Mouse (Mus musculus) MEL (cell line): ENCODE results near the gene Asap3. TPM values are rescaled to one million over a fixed set of nuclear protein-coding genes. Genes with fewer than 3 reads are reported as not detected.

Experiments used
- DNase-seq: peaks from one replicate; pipeline ENCODE4 v3.0.0; 2011; ENCODE audit warnings: low read depth, low spot score
- H3K27ac ChIP-seq: 2 replicates; pipeline ENCODE4 v1.5.1; 2012; ENCODE audit warnings: low read depth, mild to moderate bottlenecking, control low read depth, low read length, moderate library complexity; ENCODE audit not compliant: control insufficient read depth
- H3K27me3 ChIP-seq, 2 experiments: fragments of 150-350 bp in 1 of 2; sonication (generic) in 1 of 2; 2 replicates each; pipeline ENCODE4 v1.6.1; 2012; ENCODE audit warnings: low read length in 2 of 2, mild to moderate bottlenecking in 2 of 2, improper control_type of control experiment in 1 of 2, moderate library complexity in 1 of 2; ENCODE audit not compliant: insufficient read depth in 2 of 2, control insufficient read depth in 1 of 2
- H3K36me3 ChIP-seq, 2 experiments: 2 replicates each; pipeline ENCODE4 v1.6.1; 2012 to 2014; ENCODE audit warnings: low read length in 2 of 2, improper control_type of control experiment in 1 of 2, inconsistent platforms in 1 of 2, mild to moderate bottlenecking in 1 of 2; ENCODE audit not compliant: insufficient read depth in 2 of 2, control insufficient read depth in 1 of 2
- H3K4me1 ChIP-seq, 2 experiments: fragments of 150-350 bp in 1 of 2; sonication (generic) in 1 of 2; 2 replicates each; pipeline ENCODE4 v1.6.1; 2012; ENCODE audit warnings: low read length in 2 of 2, improper control_type of control experiment in 1 of 2, mild to moderate bottlenecking in 1 of 2; ENCODE audit not compliant: insufficient read depth in 2 of 2, control insufficient read depth in 1 of 2
- H3K4me3 ChIP-seq, 2 experiments: fragments of 150-350 bp in 1 of 2; sonication (generic) in 1 of 2; 2 replicates each; pipeline ENCODE4 v1.5.1; 2012; ENCODE audit warnings: low read depth in 2 of 2, low read length in 2 of 2, mild to moderate bottlenecking in 2 of 2, moderate library complexity in 2 of 2, control low read depth in 1 of 2, improper control_type of control experiment in 1 of 2; ENCODE audit not compliant: control insufficient read depth in 1 of 2, insufficient read depth in 1 of 2
- H3K79me2 ChIP-seq: 2 replicates; pipeline ENCODE4 v1.6.1; 2012; ENCODE audit warnings: mild to moderate bottlenecking, low read length, moderate library complexity; ENCODE audit not compliant: control insufficient read depth, poor library complexity, insufficient read depth
- H3K9ac ChIP-seq: 2 replicates; pipeline ENCODE4 v1.6.1; 2012; ENCODE audit warnings: low read depth, mild to moderate bottlenecking, control low read depth, low read length, moderate library complexity; ENCODE audit not compliant: control insufficient read depth, poor library complexity, severe bottlenecking
- H3K9me3 ChIP-seq: fragments of 150-350 bp; sonication (generic); replicated peaks from 2 replicates; pipeline ENCODE4 v1.6.1; 2012; ENCODE audit warnings: mild to moderate bottlenecking, low read length, improper control_type of control experiment, moderate library complexity; ENCODE audit not compliant: insufficient read depth
- BHLHE40 ChIP-seq: IDR thresholded peaks from 2 replicates; pipeline ENCODE4 v1.6.1; 2012; ENCODE audit warnings: low read depth, mild to moderate bottlenecking, inconsistent platforms, low read length, improper control_type of control experiment, borderline replicate concordance
- CHD1 ChIP-seq: IDR thresholded peaks from 2 replicates; pipeline ENCODE4 v1.6.1; 2012; ENCODE audit warnings: low read depth, mild to moderate bottlenecking, inconsistent platforms, low read length, improper control_type of control experiment
- CHD2 ChIP-seq: IDR thresholded peaks from 2 replicates; pipeline ENCODE4 v1.6.1; 2011; ENCODE audit warnings: low read length, improper control_type of control experiment
- CTCF ChIP-seq, 3 experiments: IDR thresholded peaks in 2 of 3; conservative IDR thresholded peaks in 1 of 3; 2 replicates each; pipeline ENCODE4 v1.5.1; 2011 to 2012; ENCODE audit warnings: low read length in 3 of 3, low read depth in 2 of 3, mild to moderate bottlenecking in 2 of 3, improper control_type of control experiment in 1 of 3, inconsistent platforms in 1 of 3, mixed read lengths in 1 of 3, moderate library complexity in 1 of 3; ENCODE audit not compliant: control insufficient read depth in 1 of 3, insufficient read depth in 1 of 3, poor library complexity in 1 of 3, severe bottlenecking in 1 of 3
- ELF1 ChIP-seq: IDR thresholded peaks from 2 replicates; pipeline ENCODE4 v1.6.1; 2014; ENCODE audit warnings: low read depth, mild to moderate bottlenecking, inconsistent platforms, low read length, improper control_type of control experiment, moderate library complexity
- EP300 ChIP-seq, 2 experiments: IDR thresholded peaks; 2 replicates each; pipeline ENCODE4 v1.6.1; 2011; ENCODE audit warnings: improper control_type of control experiment in 2 of 2, low read length in 2 of 2, low read depth in 1 of 2, mild to moderate bottlenecking in 1 of 2
- ETS1 ChIP-seq: IDR thresholded peaks from 2 replicates; pipeline ENCODE4 v1.6.1; 2012; ENCODE audit warnings: low read depth, mild to moderate bottlenecking, inconsistent platforms, low read length, improper control_type of control experiment, moderate library complexity
- GABPA ChIP-seq: IDR thresholded peaks from 2 replicates; pipeline ENCODE4 v1.6.1; 2012; ENCODE audit warnings: low read depth, mild to moderate bottlenecking, inconsistent platforms, low read length, improper control_type of control experiment, moderate library complexity
- GATA1 ChIP-seq: IDR thresholded peaks from 2 replicates; pipeline ENCODE4 v1.6.1; 2011; ENCODE audit warnings: low read depth, low read length, improper control_type of control experiment
- HCFC1 ChIP-seq: IDR thresholded peaks from 2 replicates; pipeline ENCODE4 v1.6.1; 2012; ENCODE audit warnings: low read depth, mild to moderate bottlenecking, inconsistent platforms, low read length, improper control_type of control experiment, moderate library complexity
- JUND ChIP-seq: IDR thresholded peaks from 2 replicates; pipeline ENCODE4 v1.6.1; 2011; ENCODE audit warnings: low read depth, mild to moderate bottlenecking, improper control_type of control experiment, low read length
- KAT2A ChIP-seq: conservative IDR thresholded peaks from 2 replicates; pipeline ENCODE4 v1.6.1; 2012; ENCODE audit warnings: low read depth, low read length, improper control_type of control experiment, inconsistent platforms
- MAFK ChIP-seq: IDR thresholded peaks from 2 replicates; pipeline ENCODE4 v1.6.1; 2011; ENCODE audit warnings: low read depth, mild to moderate bottlenecking, low read length, improper control_type of control experiment, borderline replicate concordance
- MAX ChIP-seq: IDR thresholded peaks from 2 replicates; pipeline ENCODE4 v1.6.1; 2011; ENCODE audit warnings: low read length, improper control_type of control experiment
- MAZ ChIP-seq: IDR thresholded peaks from 2 replicates; pipeline ENCODE4 v1.6.1; 2012; ENCODE audit warnings: low read depth, mild to moderate bottlenecking, inconsistent platforms, low read length, improper control_type of control experiment
- MEF2A ChIP-seq: IDR thresholded peaks from 2 replicates; pipeline ENCODE4 v1.6.1; 2014; ENCODE audit warnings: low read depth, mild to moderate bottlenecking, inconsistent platforms, low read length, improper control_type of control experiment; ENCODE audit not compliant: poor library complexity, insufficient replicate concordance, severe bottlenecking; ENCODE audit errors: extremely low read depth
- MYB ChIP-seq: IDR thresholded peaks from 2 replicates; pipeline ENCODE4 v1.6.1; 2011; ENCODE audit warnings: mild to moderate bottlenecking, low read depth, low read length, improper control_type of control experiment
- MYC ChIP-seq: IDR thresholded peaks from 2 replicates; pipeline ENCODE4 v1.6.1; 2011; ENCODE audit warnings: low read depth, mild to moderate bottlenecking, low read length, improper control_type of control experiment, moderate library complexity
- NELFE ChIP-seq: IDR thresholded peaks from 2 replicates; pipeline ENCODE4 v1.6.1; 2011; ENCODE audit warnings: low read depth, low read length, improper control_type of control experiment
- NRF1 ChIP-seq: IDR thresholded peaks from 2 replicates; pipeline ENCODE4 v1.6.1; 2014; ENCODE audit warnings: low read depth, mild to moderate bottlenecking, inconsistent platforms, low read length, improper control_type of control experiment, moderate library complexity; ENCODE audit not compliant: poor library complexity, insufficient read depth, severe bottlenecking
- POLR2A ChIP-seq, 2 experiments: IDR thresholded peaks; 2 replicates each; pipeline ENCODE4 v1.6.1; 2011 to 2012; ENCODE audit warnings: low read length in 2 of 2, mild to moderate bottlenecking in 2 of 2, control low read depth in 1 of 2, improper control_type of control experiment in 1 of 2, low read depth in 1 of 2, moderate library complexity in 1 of 2; ENCODE audit not compliant: control insufficient read depth in 1 of 2, insufficient read depth in 1 of 2, poor library complexity in 1 of 2
- POLR2AphosphoS2 ChIP-seq: IDR thresholded peaks from 2 replicates; pipeline ENCODE4 v1.6.1; 2011; ENCODE audit warnings: low read length, improper control_type of control experiment
- POLR2AphosphoS5 ChIP-seq: IDR thresholded peaks from 2 replicates; pipeline ENCODE4 v1.6.1; 2012; ENCODE audit warnings: low read depth, borderline replicate concordance, mild to moderate bottlenecking, inconsistent platforms, low read length, moderate library complexity, mixed read lengths
- RAD21 ChIP-seq: IDR thresholded peaks from 2 replicates; pipeline ENCODE4 v1.6.1; 2011; ENCODE audit warnings: mild to moderate bottlenecking, low read depth, low read length, improper control_type of control experiment
- RCOR1 ChIP-seq: IDR thresholded peaks from 2 replicates; pipeline ENCODE4 v1.6.1; 2012; ENCODE audit warnings: low read depth, mild to moderate bottlenecking, inconsistent platforms, low read length, improper control_type of control experiment
- SIN3A ChIP-seq: IDR thresholded peaks from 2 replicates; pipeline ENCODE4 v1.6.1; 2012; ENCODE audit warnings: low read length, improper control_type of control experiment, inconsistent platforms
- SMC3 ChIP-seq: IDR thresholded peaks from 2 replicates; pipeline ENCODE4 v1.6.1; 2011; ENCODE audit warnings: low read depth, low read length, improper control_type of control experiment
- TAL1 ChIP-seq: IDR thresholded peaks from 2 replicates; pipeline ENCODE4 v1.6.1; 2012; ENCODE audit warnings: mild to moderate bottlenecking, inconsistent platforms, low read length, moderate library complexity, mixed read lengths
- TBP ChIP-seq: IDR thresholded peaks from 2 replicates; pipeline ENCODE4 v1.8.0; 2011; ENCODE audit warnings: low read depth, low read length, improper control_type of control experiment
- TCF12 ChIP-seq: IDR thresholded peaks from 2 replicates; pipeline ENCODE4 v1.6.1; 2014; ENCODE audit warnings: low read depth, mild to moderate bottlenecking, inconsistent platforms, low read length, improper control_type of control experiment, moderate library complexity
- UBTF ChIP-seq: IDR thresholded peaks from 2 replicates; pipeline ENCODE4 v1.6.1; 2012; ENCODE audit warnings: low read depth, mild to moderate bottlenecking, inconsistent platforms, low read length, improper control_type of control experiment, moderate library complexity, borderline replicate concordance; ENCODE audit not compliant: insufficient read depth
- USF1 ChIP-seq: IDR thresholded peaks from 2 replicates; pipeline ENCODE4 v1.6.1; 2014; ENCODE audit warnings: low read depth, mild to moderate bottlenecking, inconsistent platforms, low read length, improper control_type of control experiment, moderate library complexity
- USF2 ChIP-seq, 2 experiments: IDR thresholded peaks; 2 replicates each; pipeline ENCODE4 v1.6.1; 2011 to 2012; ENCODE audit warnings: improper control_type of control experiment in 2 of 2, low read length in 2 of 2, borderline replicate concordance in 1 of 2, inconsistent platforms in 1 of 2, low read depth in 1 of 2, mild to moderate bottlenecking in 1 of 2; ENCODE audit not compliant: insufficient read depth in 1 of 2
- ZC3H11A ChIP-seq: IDR thresholded peaks from 2 replicates; pipeline ENCODE4 v1.6.1; 2012; ENCODE audit warnings: low read depth, mild to moderate bottlenecking, inconsistent platforms, low read length, improper control_type of control experiment
- ZKSCAN1 ChIP-seq: IDR thresholded peaks from 2 replicates; pipeline ENCODE4 v1.6.1; 2012; ENCODE audit warnings: low read depth, mild to moderate bottlenecking, inconsistent platforms, low read length, improper control_type of control experiment, moderate library complexity
- ZMIZ1 ChIP-seq: IDR thresholded peaks from 2 replicates; pipeline ENCODE4 v1.6.1; 2012; ENCODE audit warnings: low read depth, mild to moderate bottlenecking, inconsistent platforms, low read length, improper control_type of control experiment, moderate library complexity
- ZNF384 ChIP-seq: IDR thresholded peaks from 2 replicates; pipeline ENCODE4 v1.6.1; 2012; ENCODE audit warnings: low read depth, mild to moderate bottlenecking, inconsistent platforms, low read length, improper control_type of control experiment
- polyA plus RNA-seq, 2 experiments: library from polyadenylated mRNA; stranded (reverse) in 1 of 2; unstranded in 1 of 2; fragments of >175 nt in 1 of 2; fragments of >200 nt in 1 of 2; gene quantifications; 2 replicates each; pipeline versions ENCODE4 v1.2.1 to v1.2.4; 2012; ENCODE audit warnings: low replicate concordance in 2 of 2, low read depth in 1 of 2; ENCODE audit not compliant: insufficient read length in 2 of 2, insufficient read depth in 1 of 2, missing spikeins in 1 of 2
- total RNA-seq: library from RNA; depleted of rRNA; stranded (reverse); fragments of 300-350 nt; gene quantifications from 2 replicates; pipeline ENCODE4 v1.2.3, GENCODE M21; 2012

Asap3 gene
- total and polyA plus RNA-seq, 3 experiments: 0.04 to 0.33 TPM; not detected in 1

GRCm38 (mm10) chr4:136256696-136257095 lies 50.5 kb downstream of the Asap3 start:
- H3K9me3 ChIP-seq: no peaks in the 10 kb centered on the region
- peak overlapping the region; percentile 28; the same call in 1 of the 2 replicates for H3K9ac ChIP-seq
- H3K4me1 ChIP-seq: peaks cover 0 to 16% of the 10 kb centered on the region in 2 experiments; a peak in 2 of 4 replicates
- no peaks in the 10 kb centered on the region for H3K27me3 ChIP-seq
- H3K27ac ChIP-seq: peak overlapping the region; percentile 46
- H3K4me3 ChIP-seq: peak overlapping the region in 1 of 2 experiments; percentile 26; a peak in 2 of 4 replicates
- no peaks in the 10 kb centered on the region for H3K79me2 ChIP-seq
- DNase-seq: peak; percentile 85
- H3K36me3 ChIP-seq: peaks cover 0 to 9% of the 10 kb centered on the region in 2 experiments; a peak in 2 of 4 replicates
- TF ChIP-seq NELFE (no peak), CHD1 (no peak), CTCF (IDR thresholded peaks at IDR 0.05 in 2 of 3, conservative IDR thresholded peaks at IDR 0.05 in 1 of 3; ENCODE audit: control insufficient read depth in 1 of 3, insufficient read depth in 1 of 3, low read depth in 2 of 3, low read length in 3 of 3, poor library complexity in 1 of 3, severe bottlenecking in 1 of 3) (no peak), EP300 (IDR thresholded peaks at IDR 0.05; ENCODE audit: low read depth in 1 of 2, low read length in 2 of 2) (peak; percentile 84 to 94), KAT2A (no peak), UBTF (no peak), MYC (peak; percentile 90), USF1 (peak; percentile 74), MYB (peak; percentile 74; the same call in 1 of the 2 replicates), POLR2AphosphoS5 (no peak), TAL1 (peak; percentile 71), SIN3A (peak; percentile 84), GATA1 (peak; percentile 92), ZKSCAN1 (no peak), RAD21 (no peak), MEF2A (no peak), USF2 (IDR thresholded peaks at IDR 0.05; ENCODE audit: borderline replicate concordance in 1 of 2, insufficient read depth in 1 of 2, low read depth in 1 of 2, low read length in 2 of 2) (no peak), MAX (peak; percentile 96), POLR2A (IDR thresholded peaks at IDR 0.05; ENCODE audit: control insufficient read depth in 1 of 2, insufficient read depth in 1 of 2, low read depth in 1 of 2, low read length in 2 of 2, poor library complexity in 1 of 2) (no peak), TBP (peak; percentile 97), GABPA (no peak), ZNF384 (peak; percentile 95), BHLHE40 (peak; percentile 72; the same call in 1 of the 2 replicates), ZMIZ1 (no peak), HCFC1 (no peak), ELF1 (no peak), SMC3 (no peak), ETS1 (peak; percentile 56; the same call in 1 of the 2 replicates), JUND (no peak), MAFK (no peak; the same call in 1 of the 2 replicates), RCOR1 (peak; percentile 94), NRF1 (peak; percentile 68), ZC3H11A (no peak), MAZ (0 out of 2 replicates have a peak, but pooled peaks have one; percentile 34), CHD2 (no peak), TCF12 (peak; percentile 91), POLR2AphosphoS2 (no peak)
